Mouse (Mus musculus) cortical plate, adult 2 months (tissue): ENCODE results near the gene Ripk4.

Source experiments
- CTCF ChIP-seq: fragments of 200-500 bp; IDR thresholded peaks from 2 replicates; pipeline ENCODE4 v1.5.1; 2011; ENCODE audit warnings: mild to moderate bottlenecking, control low read depth, low read length; ENCODE audit not compliant: insufficient read depth; ENCODE audit errors: extremely low read depth
- POLR2A ChIP-seq: fragments of 200-500 bp; IDR thresholded peaks from 2 replicates; pipeline ENCODE4 v1.6.1; 2011; ENCODE audit warnings: mild to moderate bottlenecking, low read length, control low read depth; ENCODE audit not compliant: insufficient read depth; ENCODE audit errors: extremely low read depth

- TF ChIP-seq CTCF (no peak), POLR2A (no peak)
Observed at GRCm38 (mm10) chr16:97808881-97809280, 45.3 kb upstream of the Ripk4 start.
